Mouse (Mus musculus) spleen, postnatal 36 days (tissue): Measurements from ENCODE around the gene Shld1.

Experiments
- DNase-seq, 2 experiments: peaks; one replicate each; pipeline ENCODE4 v3.0.0; 2022; ENCODE audit warnings: low spot score in 2 of 2, mixed read lengths in 1 of 2

The Shld1 gene

GRCm38 (mm10) chr2:132686756-132687737 is at the start of gene Shld1:
Shld1 (plus strand) TSS chr2:132686931.
- peak; percentile 87 to 92 for DNase-seq

- DNase-seq, result no peak
Observed at GRCm38 (mm10) chr2:132638306-132638705, 48.4 kb upstream of the Shld1 start.

GRCm38 (mm10) chr2:132639337-132639736 is 47.4 kb upstream of the Shld1 start:
- DNase-seq, result no peak

GRCm38 (mm10) chr2:132641196-132641595 is 45.5 kb upstream of the Shld1 start:
- no peak for DNase-seq

- peak; percentile 64 to 73 for DNase-seq
Observed at GRCm38 (mm10) chr2:132643161-132643560, 43.6 kb upstream of the Shld1 start.

- no peak for DNase-seq
Observed at GRCm38 (mm10) chr2:132646856-132647745, 39.6 kb upstream of the Shld1 start.

GRCm38 (mm10) chr2:132649352-132649870 is 37.3 kb upstream of the Shld1 start:
- DNase-seq, result no peak

- DNase-seq, result no peak
Observed at GRCm38 (mm10) chr2:132650546-132650945, 36.2 kb upstream of the Shld1 start.

GRCm38 (mm10) chr2:132652476-132652875 is 34.3 kb upstream of the Shld1 start:
- DNase-seq, result no peak

GRCm38 (mm10) chr2:132654834-132655495 is 31.8 kb upstream of the Shld1 start:
- no peak for DNase-seq

- DNase-seq, result no peak
Observed at GRCm38 (mm10) chr2:132657186-132657585, 29.5 kb upstream of the Shld1 start.

- no peak for DNase-seq
Observed at GRCm38 (mm10) chr2:132658412-132659120, 28.2 kb upstream of the Shld1 start.

GRCm38 (mm10) chr2:132669091-132669490 is 17.6 kb upstream of the Shld1 start:
- DNase-seq, result no peak

GRCm38 (mm10) chr2:132670290-132670689 is 16.4 kb upstream of the Shld1 start:
- DNase-seq, result no peak

GRCm38 (mm10) chr2:132672121-132672520 is 14.6 kb upstream of the Shld1 start:
- DNase-seq, result no peak

- no peak for DNase-seq
Observed at GRCm38 (mm10) chr2:132676111-132676510, 10.6 kb upstream of the Shld1 start.

GRCm38 (mm10) chr2:132685001-132685400 is 1.7 kb upstream of the Shld1 start:
- no peak for DNase-seq

GRCm38 (mm10) chr2:132688611-132689021 is 1.9 kb downstream of the Shld1 start:
- no peak for DNase-seq

- no peak for DNase-seq
Observed at GRCm38 (mm10) chr2:132689188-132689568, 2.4 kb downstream of the Shld1 start.

- DNase-seq, result peak; percentile 40 to 73
Observed at GRCm38 (mm10) chr2:132689569-132690231, 3.0 kb downstream of the Shld1 start.
